Mouse (Mus musculus) ES-Bruce4 (cell line): ENCODE results near the gene 1110008L16Rik.

Experiments used
- CTCF ChIP-seq: IDR thresholded peaks from one replicate; pipeline ENCODE4 v1.8.1; 2011; ENCODE audit warnings: low read depth, low read length
- EP300 ChIP-seq: IDR thresholded peaks from 2 replicates; pipeline ENCODE4 v1.6.1; 2011; ENCODE audit warnings: low read depth, low read length; ENCODE audit not compliant: insufficient read depth
- POLR2A ChIP-seq: IDR thresholded peaks from one replicate; pipeline ENCODE4 v1.8.1; 2011; ENCODE audit warnings: low read length; ENCODE audit not compliant: insufficient read depth

DNA sequence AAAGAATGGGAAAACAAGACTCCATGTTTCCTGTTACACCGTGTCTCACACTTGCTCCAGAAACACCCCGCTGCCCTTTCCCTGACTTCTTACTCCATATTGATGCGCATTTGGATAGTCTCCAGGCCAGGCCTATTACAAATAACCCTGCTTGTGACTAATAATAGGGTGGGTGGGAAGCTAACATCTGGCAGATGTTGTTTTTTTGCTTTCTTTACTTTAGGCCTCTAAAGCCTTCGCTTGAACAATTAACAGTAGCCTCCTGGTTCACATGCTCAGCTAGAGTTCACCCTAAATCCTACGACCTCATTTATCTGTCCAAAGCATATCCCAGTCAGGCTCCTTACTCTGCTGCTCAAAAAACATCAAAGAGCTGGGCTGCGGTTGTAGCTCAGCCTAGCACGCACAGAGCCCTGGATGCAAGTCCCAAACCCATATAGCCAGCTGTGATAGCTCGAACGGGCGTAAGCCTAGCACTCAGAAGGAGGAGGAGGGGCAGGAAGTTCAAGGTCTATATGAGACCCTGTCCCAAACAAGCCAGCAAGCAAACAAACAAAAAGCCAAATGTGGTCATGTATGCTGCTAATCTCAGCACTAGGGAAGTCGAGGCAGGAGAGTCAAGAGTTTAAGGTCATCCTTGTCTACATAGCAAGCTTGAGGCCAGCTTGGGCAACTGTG is 88.5 kb downstream of the 1110008L16Rik start:
- no peak for TF ChIP-seq CTCF
- TF ChIP-seq POLR2A = no peak
- no peak for TF ChIP-seq EP300
